Mouse (Mus musculus) G1E-ER4 (cell line): Measurements from ENCODE around the gene Ubxn2a. TPM values are rescaled to one million over a fixed set of nuclear protein-coding genes. Genes with fewer than 3 reads are reported as not detected.
A peak's percentile ranks its signal among the peaks of the same experiment; 100 is the strongest.

Experiments
- GATA1 ChIP-seq: IDR thresholded peaks from one replicate; pipeline ENCODE4 v1.8.0; 2012; ENCODE audit warnings: low read length, inconsistent platforms
- polyA plus RNA-seq: library from polyadenylated mRNA; stranded (reverse); fragments of >175 nt; gene quantifications from 2 replicates; pipeline ENCODE4 v1.2.3, GENCODE M21; 2012

Ubxn2a gene
- polyA plus RNA-seq, 1 experiment: 37.7 TPM

- no peak for TF ChIP-seq GATA1
These were observed 18.3 kb downstream of the Ubxn2a start for GRCm38 (mm10) chr12:4889251-4889650.

- no peak for TF ChIP-seq GATA1
These were observed 18.8 kb downstream of the Ubxn2a start for GRCm38 (mm10) chr12:4888739-4889138.

GRCm38 (mm10) chr12:4885062-4885461 is 22.4 kb downstream of the Ubxn2a start:
- no peak for TF ChIP-seq GATA1

- TF ChIP-seq GATA1: no peak
These were observed 25.4 kb downstream of the Ubxn2a start for GRCm38 (mm10) chr12:4882086-4882485.

GRCm38 (mm10) chr12:4879048-4879447 is 28.5 kb downstream of the Ubxn2a start:
- no peak for TF ChIP-seq GATA1

GRCm38 (mm10) chr12:4878296-4878783 is 29.2 kb downstream of the Ubxn2a start:
- TF ChIP-seq GATA1: no peak

GRCm38 (mm10) chr12:4875623-4876022 is 31.9 kb downstream of the Ubxn2a start:
- TF ChIP-seq GATA1: no peak

GRCm38 (mm10) chr12:4874161-4874927 is 33.2 kb downstream of the Ubxn2a start, which contains the start of gene Mfsd2b:
Gene Mfsd2b (minus strand): TSS chr12:4874359.
- peak; percentile 77 for TF ChIP-seq GATA1

- no peak for TF ChIP-seq GATA1
These were observed 34.0 kb downstream of the Ubxn2a start for GRCm38 (mm10) chr12:4873531-4873930.

GRCm38 (mm10) chr12:4872983-4873477 is 34.5 kb downstream of the Ubxn2a start:
- TF ChIP-seq GATA1: peak; percentile 70

- no peak for TF ChIP-seq GATA1
These were observed 35.2 kb downstream of the Ubxn2a start for GRCm38 (mm10) chr12:4872273-4872672.

- no peak for TF ChIP-seq GATA1
These were observed 36.2 kb downstream of the Ubxn2a start for GRCm38 (mm10) chr12:4871260-4871659.

- no peak for TF ChIP-seq GATA1
These were observed 38.6 kb downstream of the Ubxn2a start for GRCm38 (mm10) chr12:4868924-4869323.

GRCm38 (mm10) chr12:4864338-4864690 is 43.2 kb downstream of the Ubxn2a start:
- no peak for TF ChIP-seq GATA1

GRCm38 (mm10) chr12:4863654-4864337 is 43.7 kb downstream of the Ubxn2a start:
- TF ChIP-seq GATA1: no peak

GRCm38 (mm10) chr12:4862672-4863071 is 44.8 kb downstream of the Ubxn2a start:
- no peak for TF ChIP-seq GATA1
